Mouse (Mus musculus): Measurements from ENCODE around the gene Cela1. TPM values are rescaled to one million over a fixed set of nuclear protein-coding genes. Genes with fewer than 3 reads are reported as not detected.

The Cela1 gene
- polyA plus RNA-seq, 1 experiment from 2014 or later: 2.2 TPM

GRCm38 (mm10) chr15:100722026-100722425 is 34.3 kb upstream of the Cela1 start:
- Histone ChIP-seq H3K27ac (no peak overlapping the region), H3K4me3 (no peak overlapping the region), H3K36me3 (no peaks in the 10 kb centered on the region), H3K27me3 (peaks cover 14% of the 10 kb centered on the region), H3K9ac (no peak overlapping the region), H3K4me2 (no peak overlapping the region), H3K4me1 (replicated peaks) (no peaks in the 10 kb centered on the region), H3K9me3 (replicated peaks) (no peaks in the 10 kb centered on the region)
- no peak for ATAC-seq (replicated peaks; ENCODE audit: insufficient number of reproducible peaks, insufficient read depth, low FRiP score, low read depth)
- WGBS: 41% methylated on average over 4 of the region's 4 CpGs

- WGBS: 88% methylated on average over 5 of the region's 5 CpGs
- peaks cover 8% of the 10 kb centered on the region; the same call in 1 of the 2 replicates for H3K27me3 ChIP-seq
- H3K4me1 ChIP-seq (replicated peaks): no peaks in the 10 kb centered on the region
Measured at GRCm38 (mm10) chr15:100721445-100721844, 33.7 kb upstream of the Cela1 start.

GRCm38 (mm10) chr15:100720066-100720465 is 32.3 kb upstream of the Cela1 start:
- 0 out of 2 replicates have a peak, but pooled peaks cover 3% of the 10 kb centered on the region for H3K27me3 ChIP-seq
- 76% methylated on average over 10 of the region's 10 CpGs for WGBS
- no peak overlapping the region for H3K27ac ChIP-seq
- H3K9me3 ChIP-seq (replicated peaks): no peaks in the 10 kb centered on the region
- H3K4me2 ChIP-seq: no peak overlapping the region
- H3K4me1 ChIP-seq (replicated peaks): no peaks in the 10 kb centered on the region
- ATAC-seq (replicated peaks; ENCODE audit: insufficient number of reproducible peaks, insufficient read depth, low FRiP score, low read depth): no peak
- no peak overlapping the region for H3K4me3 ChIP-seq
- H3K9ac ChIP-seq: no peak overlapping the region
- H3K36me3 ChIP-seq: no peaks in the 10 kb centered on the region

More at GRCm38 (mm10) chr15:100721445-100721844, 33.7 kb upstream of the Cela1 start:
- Histone ChIP-seq H3K36me3 (no peaks in the 10 kb centered on the region), H3K9me3 (replicated peaks) (no peaks in the 10 kb centered on the region), H3K4me2 (no peak overlapping the region), H3K9ac (no peak overlapping the region), H3K27ac (no peak overlapping the region), H3K4me3 (no peak overlapping the region)
- no peak for ATAC-seq (replicated peaks; ENCODE audit: insufficient number of reproducible peaks, insufficient read depth, low FRiP score, low read depth)

- ATAC-seq (replicated peaks; ENCODE audit: insufficient number of reproducible peaks, insufficient read depth, low FRiP score, low read depth): no peak
- H3K4me3 ChIP-seq: no peak overlapping the region
- H3K4me1 ChIP-seq (replicated peaks): no peaks in the 10 kb centered on the region
- 87% methylated on average over 5 of the region's 5 CpGs for WGBS
- no peak overlapping the region for H3K27ac ChIP-seq
- no peak overlapping the region for H3K4me2 ChIP-seq
- H3K27me3 ChIP-seq: 0 out of 2 replicates have a peak, but pooled peaks cover 3% of the 10 kb centered on the region
- H3K9me3 ChIP-seq (replicated peaks): no peaks in the 10 kb centered on the region
- H3K36me3 ChIP-seq: no peaks in the 10 kb centered on the region
- no peak overlapping the region for H3K9ac ChIP-seq
Measured at GRCm38 (mm10) chr15:100719217-100719616, 31.5 kb upstream of the Cela1 start.

- WGBS: 80% methylated on average over 11 of the region's 11 CpGs
- Histone ChIP-seq H3K4me1 (replicated peaks) (no peaks in the 10 kb centered on the region), H3K27me3 (0 out of 2 replicates have a peak, but pooled peaks cover 3% of the 10 kb centered on the region), H3K4me3 (no peak overlapping the region), H3K36me3 (no peaks in the 10 kb centered on the region), H3K4me2 (no peak overlapping the region), H3K9me3 (replicated peaks) (no peaks in the 10 kb centered on the region), H3K9ac (no peak overlapping the region), H3K27ac (no peak overlapping the region)
- no peak for ATAC-seq (replicated peaks; ENCODE audit: insufficient number of reproducible peaks, insufficient read depth, low FRiP score, low read depth)
Measured at GRCm38 (mm10) chr15:100718572-100718971, 30.9 kb upstream of the Cela1 start.

- Histone ChIP-seq H3K9ac (no peak overlapping the region), H3K27ac (no peak overlapping the region), H3K4me2 (no peak overlapping the region), H3K4me3 (no peak overlapping the region), H3K27me3 (0 out of 2 replicates have a peak, but pooled peaks cover 3% of the 10 kb centered on the region), H3K9me3 (replicated peaks) (no peaks in the 10 kb centered on the region), H3K36me3 (no peaks in the 10 kb centered on the region), H3K4me1 (replicated peaks) (no peaks in the 10 kb centered on the region)
- 66% methylated on average over 6 of the region's 6 CpGs for WGBS
- ATAC-seq (replicated peaks; ENCODE audit: insufficient number of reproducible peaks, insufficient read depth, low FRiP score, low read depth): no peak
Measured at GRCm38 (mm10) chr15:100717933-100718332, 30.2 kb upstream of the Cela1 start.

- Histone ChIP-seq H3K27ac (no peak overlapping the region), H3K36me3 (no peaks in the 10 kb centered on the region), H3K27me3 (no peaks in the 10 kb centered on the region), H3K9ac (no peak overlapping the region), H3K9me3 (replicated peaks) (no peaks in the 10 kb centered on the region), H3K4me1 (replicated peaks) (no peaks in the 10 kb centered on the region), H3K4me2 (no peak overlapping the region), H3K4me3 (no peak overlapping the region)
- no peak for ATAC-seq (replicated peaks; ENCODE audit: insufficient number of reproducible peaks, insufficient read depth, low FRiP score, low read depth)
- 53% methylated on average over 9 of the region's 9 CpGs for WGBS
Measured at GRCm38 (mm10) chr15:100715399-100715993, 27.8 kb upstream of the Cela1 start.

- no peak overlapping the region for H3K4me3 ChIP-seq
- H3K9me3 ChIP-seq (replicated peaks): no peaks in the 10 kb centered on the region
- H3K4me1 ChIP-seq (replicated peaks): no peaks in the 10 kb centered on the region
- 78% methylated on average over 8 of the region's 8 CpGs for WGBS
- H3K27me3 ChIP-seq: no peaks in the 10 kb centered on the region
- H3K36me3 ChIP-seq: no peaks in the 10 kb centered on the region
- no peak overlapping the region for H3K9ac ChIP-seq
- no peak for ATAC-seq (replicated peaks; ENCODE audit: insufficient number of reproducible peaks, insufficient read depth, low FRiP score, low read depth)
- no peak overlapping the region for H3K4me2 ChIP-seq
- no peak overlapping the region for H3K27ac ChIP-seq
Measured at GRCm38 (mm10) chr15:100714470-100714869, 26.7 kb upstream of the Cela1 start.

GRCm38 (mm10) chr15:100710838-100711237 is 23.1 kb upstream of the Cela1 start:
- H3K9ac ChIP-seq: no peak overlapping the region
- no peak overlapping the region for H3K4me3 ChIP-seq
- H3K27me3 ChIP-seq: no peaks in the 10 kb centered on the region
- WGBS: 74% methylated on average over 6 of the region's 6 CpGs
- no peak overlapping the region for H3K4me2 ChIP-seq
- no peaks in the 10 kb centered on the region for H3K4me1 ChIP-seq (replicated peaks)
- H3K36me3 ChIP-seq: no peaks in the 10 kb centered on the region
- ATAC-seq (replicated peaks; ENCODE audit: insufficient number of reproducible peaks, insufficient read depth, low FRiP score, low read depth): no peak
- no peaks in the 10 kb centered on the region for H3K9me3 ChIP-seq (replicated peaks)
- H3K27ac ChIP-seq: no peak overlapping the region

- H3K4me2 ChIP-seq: no peak overlapping the region
- H3K4me1 ChIP-seq (replicated peaks): peaks cover 8% of the 10 kb centered on the region
- no peak overlapping the region for H3K9ac ChIP-seq
- no peak for ATAC-seq (replicated peaks; ENCODE audit: insufficient number of reproducible peaks, insufficient read depth, low FRiP score, low read depth)
- no peak overlapping the region for H3K27ac ChIP-seq
- H3K9me3 ChIP-seq (replicated peaks): no peaks in the 10 kb centered on the region
- no peak overlapping the region for H3K4me3 ChIP-seq
- 62% methylated on average over 8 of the region's 8 CpGs for WGBS
- peaks cover 16% of the 10 kb centered on the region for H3K27me3 ChIP-seq
- no peaks in the 10 kb centered on the region for H3K36me3 ChIP-seq
Measured at GRCm38 (mm10) chr15:100708433-100709078, 20.8 kb upstream of the Cela1 start.

- Histone ChIP-seq H3K4me3 (no peak overlapping the region), H3K27me3 (peaks cover 29% of the 10 kb centered on the region), H3K27ac (no peak overlapping the region), H3K36me3 (no peaks in the 10 kb centered on the region), H3K4me2 (no peak overlapping the region), H3K9me3 (replicated peaks) (no peaks in the 10 kb centered on the region), H3K9ac (no peak overlapping the region), H3K4me1 (replicated peaks) (peaks cover 8% of the 10 kb centered on the region)
- WGBS: 49% methylated on average over 8 of the region's 8 CpGs
- ATAC-seq (replicated peaks; ENCODE audit: insufficient number of reproducible peaks, insufficient read depth, low FRiP score, low read depth): 0 out of 2 replicates have a peak, but pooled peaks have one; percentile 17
Measured at GRCm38 (mm10) chr15:100706226-100706625, 18.5 kb upstream of the Cela1 start.

- Histone ChIP-seq H3K27me3 (peaks cover 30% of the 10 kb centered on the region), H3K4me2 (no peak overlapping the region), H3K9ac (no peak overlapping the region), H3K27ac (no peak overlapping the region), H3K9me3 (replicated peaks) (no peaks in the 10 kb centered on the region), H3K4me3 (no peak overlapping the region), H3K4me1 (replicated peaks) (peaks cover 8% of the 10 kb centered on the region), H3K36me3 (no peaks in the 10 kb centered on the region)
- ATAC-seq (replicated peaks; ENCODE audit: insufficient number of reproducible peaks, insufficient read depth, low FRiP score, low read depth): no peak
- WGBS: 88% methylated on average over 1 of the region's 1 CpGs
Measured at GRCm38 (mm10) chr15:100705376-100705775, 17.7 kb upstream of the Cela1 start.
